Mouse (Mus musculus): ENCODE measurements around the gene Trim80.
A peak's percentile ranks its signal among the peaks of the same experiment; 100 is the strongest.

The Trim80 gene

DNA sequence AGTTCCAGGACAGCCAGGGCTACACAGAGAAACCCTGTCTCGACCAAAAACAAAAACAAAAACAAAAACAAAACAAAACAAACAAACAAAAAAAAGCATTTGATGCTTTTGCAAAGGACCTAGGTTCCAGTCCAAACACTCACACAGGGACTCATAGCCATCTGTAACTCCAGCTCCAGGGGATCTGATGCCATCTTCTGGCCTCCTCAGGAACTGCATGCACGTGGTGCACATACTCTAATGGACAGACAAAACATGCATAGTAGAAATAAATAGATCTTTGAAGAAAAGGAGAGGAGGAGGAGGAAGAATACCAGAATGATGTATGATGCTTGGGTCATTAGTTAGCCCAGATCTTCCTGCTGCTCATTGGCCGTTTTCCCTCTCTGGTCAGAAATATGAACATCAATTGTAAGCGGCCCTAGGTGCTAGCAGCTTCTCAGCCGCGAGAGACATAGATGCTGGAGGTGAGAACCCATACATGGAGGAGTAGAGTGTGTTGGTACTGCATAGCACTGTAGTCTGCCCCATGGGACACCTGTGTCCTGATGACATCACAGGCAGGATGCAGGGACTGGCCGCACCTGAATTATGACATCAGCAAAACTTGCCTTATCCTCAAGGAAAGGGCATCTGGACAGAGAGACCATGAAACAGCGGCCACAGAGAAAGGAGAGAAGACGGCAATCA lies at the start of gene Trim80:
TSS of gene Trim80 (plus strand) at position 640 of the 690 bp plus-strand sequence.
- no peak for DNase-seq (ENCODE audit: low spot score)

GRCm38 (mm10) chr11:115391358-115391757 lies 49.0 kb upstream of the Trim80 start:
- no peak for DNase-seq (ENCODE audit: low spot score)

DNA sequence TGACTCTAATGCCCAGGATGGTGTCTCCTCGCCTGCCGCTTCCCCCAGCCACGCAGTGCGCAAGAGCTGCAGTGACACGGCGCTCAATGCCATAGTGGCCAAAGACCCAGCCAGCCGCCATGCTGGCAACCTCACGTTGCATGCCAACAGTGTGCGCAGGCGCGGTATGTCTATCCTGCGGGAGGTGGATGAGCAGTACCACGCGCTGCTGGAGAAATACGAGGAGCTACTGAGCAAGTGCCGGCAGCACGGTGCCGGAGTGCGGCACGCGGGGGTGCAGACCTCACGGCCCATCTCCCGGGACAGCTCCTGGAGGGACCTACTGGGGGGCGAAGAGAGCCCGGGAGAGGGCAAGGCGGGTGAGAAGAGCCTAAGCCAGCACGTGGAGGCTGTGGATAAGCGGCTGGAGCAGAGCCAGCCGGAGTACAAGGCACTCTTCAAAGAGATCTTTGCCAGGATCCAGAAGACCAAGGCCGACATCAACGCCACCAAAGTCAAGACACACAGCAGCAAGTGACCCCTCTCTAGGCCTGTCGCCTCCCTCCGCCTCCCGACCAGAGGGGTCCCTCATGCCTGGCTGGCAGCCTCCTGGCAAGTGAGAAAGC lies 46.5 kb upstream of the Trim80 start:
- no peak for DNase-seq (ENCODE audit: low spot score)

- DNase-seq (ENCODE audit: low spot score): no peak
Measured at GRCm38 (mm10) chr11:115398085-115398484, 42.3 kb upstream of the Trim80 start.

DNA sequence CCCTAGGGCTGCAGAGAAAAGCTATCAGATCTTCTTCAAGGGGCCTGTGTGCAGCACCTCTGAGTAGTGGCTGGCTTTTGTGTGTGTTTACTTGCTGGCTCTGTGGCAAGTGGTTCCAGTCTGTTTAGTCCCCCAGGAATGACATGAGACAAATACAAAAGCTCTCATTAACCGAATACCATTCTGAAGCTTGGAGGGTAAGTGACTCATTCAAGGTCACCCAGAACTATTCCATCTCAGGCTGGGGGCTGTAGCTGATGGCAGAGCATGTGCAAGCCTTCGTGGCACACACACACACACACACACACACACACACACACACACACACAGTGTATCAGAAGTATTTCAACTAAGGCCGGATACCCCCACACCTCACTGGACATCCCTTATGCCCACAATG lies 40.2 kb upstream of the Trim80 start:
- no peak for DNase-seq (ENCODE audit: low spot score)

- DNase-seq (ENCODE audit: low spot score): no peak
Measured at GRCm38 (mm10) chr11:115400630-115401391, 39.5 kb upstream of the Trim80 start.

DNA sequence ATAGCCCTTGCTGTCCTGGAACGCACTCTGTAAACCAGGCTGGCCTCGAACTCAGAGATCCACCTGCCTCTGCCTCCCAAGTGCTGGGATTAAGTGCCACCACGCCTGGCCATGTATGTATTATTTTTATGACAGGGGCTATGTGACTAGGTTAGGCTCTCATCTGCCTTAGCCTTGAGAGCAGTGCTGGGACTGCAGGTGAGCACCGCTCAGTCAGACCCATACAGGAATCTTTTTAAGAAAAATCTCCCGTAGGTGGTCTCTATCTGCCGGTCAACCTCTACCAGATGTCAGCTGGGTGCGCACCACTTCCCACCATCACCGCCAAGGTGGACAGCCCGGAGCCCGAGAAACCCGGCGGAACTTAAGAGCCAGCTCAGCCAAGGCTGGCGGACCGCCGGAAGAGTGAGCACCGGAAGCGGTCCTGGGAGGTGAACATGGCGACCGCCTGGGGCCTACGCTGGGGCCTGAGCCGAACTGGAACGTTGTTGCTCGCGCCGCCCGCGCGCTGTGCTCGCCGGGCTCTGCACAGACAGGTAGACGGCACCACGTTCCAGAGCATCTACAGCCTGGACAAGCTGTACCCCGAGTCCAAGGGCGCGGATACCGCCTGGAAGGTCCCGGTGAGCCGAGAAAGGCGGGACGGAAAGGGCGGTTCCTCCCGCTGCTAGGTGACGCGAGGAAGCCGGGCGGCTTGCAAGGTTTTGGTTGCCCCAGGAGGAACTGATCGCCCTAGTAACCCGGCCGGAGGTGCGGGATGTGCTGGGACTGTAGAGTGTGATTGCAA lies 36.8 kb upstream of the Trim80 start, which contains the start of gene Mrpl58:
TSS of gene Mrpl58 (plus strand) at position 415 of the 787 bp plus-strand sequence.
- DNase-seq (ENCODE audit: low spot score): peak; percentile 91

- no peak for DNase-seq (ENCODE audit: low spot score)
Measured at GRCm38 (mm10) chr11:115405723-115406122, 34.6 kb upstream of the Trim80 start.

DNA sequence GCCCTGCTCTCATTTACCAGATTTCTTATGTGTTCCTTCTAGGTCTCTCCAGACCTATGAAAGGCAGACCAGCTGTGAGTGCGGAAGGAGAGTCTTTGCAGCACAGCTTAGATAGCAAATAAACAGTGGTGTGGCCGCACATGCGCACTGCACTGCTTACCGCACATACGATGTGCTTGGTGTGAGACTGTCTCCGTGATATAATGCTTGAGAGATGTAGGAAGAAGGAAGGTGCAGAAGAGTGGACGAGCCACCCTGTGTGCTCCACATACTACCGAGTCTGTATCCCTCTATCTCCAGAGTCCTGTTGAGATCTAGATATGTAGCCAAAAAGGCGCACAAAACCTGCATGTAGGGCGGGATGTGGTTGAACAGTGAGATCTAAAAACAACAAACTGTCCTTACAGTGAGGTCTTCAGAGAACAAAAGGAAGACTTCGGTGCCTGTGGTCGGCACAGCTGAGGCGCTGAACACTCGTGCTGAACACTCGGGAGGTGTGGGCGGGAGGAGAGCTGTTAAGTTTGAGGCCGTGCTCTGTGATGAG lies 33.4 kb upstream of the Trim80 start:
- no peak for DNase-seq (ENCODE audit: low spot score)

- DNase-seq (ENCODE audit: low spot score): no peak
Measured at GRCm38 (mm10) chr11:115408266-115408920, 32.0 kb upstream of the Trim80 start.

DNA sequence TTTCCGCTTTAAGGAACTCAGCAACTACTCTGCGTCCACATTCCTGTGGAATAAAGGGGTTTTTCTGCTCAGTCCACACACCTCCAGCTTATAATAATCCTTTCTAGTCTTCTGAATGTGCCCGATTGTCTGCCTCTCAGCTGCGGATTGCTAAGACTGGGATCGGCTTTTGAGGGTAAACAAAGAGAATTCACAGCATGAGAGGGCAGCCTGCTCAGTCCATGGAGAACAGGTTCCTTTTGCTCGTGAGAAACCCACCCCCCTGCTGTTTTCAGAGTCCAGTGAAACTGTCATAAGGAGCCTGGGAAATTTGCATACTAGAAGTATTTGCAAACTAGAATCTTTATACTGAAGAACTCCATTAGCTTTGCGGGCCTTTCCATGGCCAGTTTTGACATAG lies 30.8 kb upstream of the Trim80 start:
- peak; percentile 42 for DNase-seq (ENCODE audit: low spot score)

DNA sequence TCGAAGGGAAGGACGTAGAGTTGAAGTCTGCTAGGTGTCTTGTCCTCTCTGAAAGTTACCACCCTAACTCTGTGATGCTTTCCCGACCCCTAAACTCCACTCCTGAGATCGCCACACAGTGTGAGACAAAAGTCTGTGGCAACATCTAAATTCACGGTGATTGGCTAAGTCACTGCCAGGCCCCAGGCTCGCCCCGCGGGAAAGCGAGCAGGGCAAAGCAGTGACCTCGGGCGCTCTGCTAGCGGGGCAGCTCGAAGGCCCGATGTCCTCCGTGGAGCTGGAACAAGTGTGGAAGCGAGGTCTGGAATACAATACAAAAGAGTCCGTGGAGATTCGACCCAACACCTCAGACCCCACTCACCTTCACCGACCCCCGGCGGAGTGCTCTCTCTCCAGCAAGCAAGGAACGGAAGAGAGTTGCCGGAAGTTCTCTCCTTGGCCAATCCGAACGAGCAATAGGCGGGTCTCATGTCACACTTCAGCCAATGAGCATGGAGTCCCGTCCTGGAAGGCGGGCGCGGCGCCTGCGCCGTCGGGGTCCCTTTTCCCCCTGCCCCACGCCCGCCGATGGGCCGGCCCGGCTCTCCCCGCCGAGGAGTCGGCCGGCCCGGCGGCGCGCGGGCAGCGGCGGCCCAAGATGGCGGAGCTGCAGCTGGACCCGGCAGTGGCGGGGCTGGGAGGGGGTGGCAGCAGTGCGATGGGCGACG lies 20.7 kb upstream of the Trim80 start, which contains the start of the genes Atp5h and Kctd2:
TSS of gene Atp5h (minus strand) at position 432 of the 707 bp plus-strand sequence.
TSS of gene Kctd2 (plus strand) at position 598 of the 707 bp plus-strand sequence.
- DNase-seq (ENCODE audit: low spot score): peak; percentile 98

DNA sequence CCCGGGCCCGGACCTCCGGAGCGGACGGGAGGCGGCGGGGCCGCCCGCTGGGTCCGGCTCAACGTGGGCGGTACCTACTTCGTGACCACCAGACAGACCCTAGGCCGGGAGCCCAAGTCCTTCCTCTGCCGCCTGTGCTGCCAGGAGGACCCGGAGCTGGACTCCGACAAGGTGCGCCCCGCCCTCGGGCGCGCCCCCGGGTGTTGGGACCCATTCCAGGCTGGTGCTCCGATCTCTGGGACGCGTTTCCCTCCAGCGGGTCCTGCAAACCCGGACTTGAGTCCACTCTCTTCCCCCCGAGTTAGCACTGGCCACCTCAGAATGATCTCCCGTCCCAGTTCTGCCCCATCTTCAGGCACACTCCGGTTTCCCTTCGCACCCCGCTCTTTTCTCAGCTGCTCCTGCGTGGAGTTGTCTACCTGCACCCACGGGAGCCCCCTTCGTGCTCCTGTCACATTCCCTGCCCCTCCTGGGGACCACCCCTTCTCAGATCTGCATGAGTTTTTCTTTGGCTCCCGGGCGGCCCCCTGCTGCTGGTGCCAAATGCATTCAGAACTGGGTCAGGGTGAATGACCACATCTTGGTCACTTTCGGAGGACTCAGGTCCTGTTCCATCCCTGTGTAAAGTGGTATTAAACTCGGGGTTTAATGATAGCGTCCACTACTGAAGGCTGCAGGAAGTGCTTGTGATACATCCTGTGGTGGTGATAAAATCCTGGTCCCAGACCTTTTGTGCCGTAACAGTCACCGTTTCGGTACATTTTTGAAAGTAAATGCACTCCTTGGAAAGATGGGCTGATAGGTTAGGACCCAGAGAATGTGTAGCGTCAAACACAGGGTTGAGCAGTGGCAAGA lies 19.8 kb upstream of the Trim80 start:
- peak; percentile 54 for DNase-seq (ENCODE audit: low spot score)

DNA sequence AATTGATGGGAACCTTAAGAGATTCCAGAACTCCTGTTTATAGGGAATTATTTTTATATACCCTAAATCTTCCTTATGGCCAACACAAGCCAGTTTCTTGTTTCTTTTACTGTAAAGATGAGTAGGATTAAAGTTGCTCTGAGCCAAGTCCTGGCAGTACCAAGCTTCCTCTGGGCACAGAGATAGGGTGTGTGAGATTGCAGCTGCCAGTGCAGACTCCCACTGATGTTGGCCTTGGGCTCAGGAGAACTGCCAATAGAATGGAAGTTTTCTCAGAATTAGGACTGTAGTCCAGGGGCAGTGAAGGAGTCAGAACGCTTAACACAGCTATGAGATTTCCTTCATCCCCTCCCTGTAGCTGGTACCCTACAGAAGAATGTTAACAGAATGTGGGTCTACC lies 19.0 kb upstream of the Trim80 start:
- no peak for DNase-seq (ENCODE audit: low spot score)

DNA sequence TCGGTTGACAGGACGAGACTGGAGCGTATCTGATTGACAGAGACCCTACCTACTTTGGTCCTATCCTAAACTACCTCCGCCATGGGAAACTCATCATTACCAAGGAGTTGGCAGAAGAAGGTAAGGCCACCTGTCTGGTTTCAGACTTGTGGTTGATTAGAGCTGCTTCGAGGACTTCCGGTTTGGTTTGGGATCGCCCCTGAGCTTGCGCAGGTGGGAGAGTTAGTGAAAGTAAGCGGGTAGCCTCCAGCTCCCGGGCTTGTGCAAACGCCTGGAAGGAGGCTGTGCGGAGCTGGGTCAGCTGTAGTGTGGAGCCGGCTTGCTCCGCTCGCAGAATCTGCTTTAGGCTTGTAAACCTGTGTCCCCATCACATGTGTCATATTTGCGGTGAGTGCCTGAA lies 18.4 kb upstream of the Trim80 start:
- DNase-seq (ENCODE audit: low spot score): no peak

DNA sequence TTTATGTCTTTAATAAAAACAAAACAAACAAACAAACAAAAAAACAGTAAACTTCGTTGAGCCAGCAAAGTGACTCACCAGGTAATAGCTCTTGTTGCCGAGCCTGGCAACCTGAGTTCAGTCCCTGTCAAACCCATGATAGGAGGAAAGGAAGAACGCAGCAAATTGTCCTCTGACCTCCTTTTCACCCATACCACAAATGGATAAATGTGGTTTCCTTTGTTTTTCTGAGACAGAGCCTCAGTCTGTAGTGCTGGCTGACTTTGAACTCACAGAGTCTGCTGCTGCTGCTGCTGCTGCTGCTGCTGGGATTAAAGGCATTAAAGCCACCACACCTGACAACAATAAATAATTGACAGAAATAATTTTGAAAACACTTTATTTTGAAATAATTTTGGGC lies 17.3 kb upstream of the Trim80 start:
- DNase-seq (ENCODE audit: low spot score): no peak

DNA sequence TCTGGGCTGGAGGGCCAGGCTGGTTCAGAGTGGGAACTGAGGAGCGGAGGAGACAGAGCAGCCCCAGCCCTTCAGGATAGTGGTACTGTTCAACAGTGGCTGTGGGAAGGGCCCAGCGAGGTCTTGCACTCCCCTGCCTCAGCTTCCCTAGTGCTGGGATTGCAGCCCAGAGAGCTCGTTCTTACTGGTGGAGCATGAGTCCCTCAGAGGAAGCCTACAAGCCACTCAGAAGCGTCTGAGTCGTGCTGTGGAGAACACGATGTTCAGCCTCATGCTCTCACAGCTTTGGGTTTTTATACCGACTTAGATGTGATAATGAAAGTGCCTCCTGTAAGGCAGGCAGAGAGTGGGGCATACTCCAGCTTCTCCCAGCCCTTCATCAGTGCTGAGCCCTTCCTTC lies 15.7 kb upstream of the Trim80 start:
- DNase-seq (ENCODE audit: low spot score): no peak

GRCm38 (mm10) chr11:115425671-115426070 lies 14.7 kb upstream of the Trim80 start:
- no peak for DNase-seq (ENCODE audit: low spot score)

- DNase-seq (ENCODE audit: low spot score): peak; percentile 94
Measured at GRCm38 (mm10) chr11:115427482-115428331, 12.6 kb upstream of the Trim80 start.
